Mouse (Mus musculus): Measurements from ENCODE around the gene Acbd4.
A peak's percentile ranks its signal among the peaks of the same experiment; 100 is the strongest.

The Acbd4 gene

DNA sequence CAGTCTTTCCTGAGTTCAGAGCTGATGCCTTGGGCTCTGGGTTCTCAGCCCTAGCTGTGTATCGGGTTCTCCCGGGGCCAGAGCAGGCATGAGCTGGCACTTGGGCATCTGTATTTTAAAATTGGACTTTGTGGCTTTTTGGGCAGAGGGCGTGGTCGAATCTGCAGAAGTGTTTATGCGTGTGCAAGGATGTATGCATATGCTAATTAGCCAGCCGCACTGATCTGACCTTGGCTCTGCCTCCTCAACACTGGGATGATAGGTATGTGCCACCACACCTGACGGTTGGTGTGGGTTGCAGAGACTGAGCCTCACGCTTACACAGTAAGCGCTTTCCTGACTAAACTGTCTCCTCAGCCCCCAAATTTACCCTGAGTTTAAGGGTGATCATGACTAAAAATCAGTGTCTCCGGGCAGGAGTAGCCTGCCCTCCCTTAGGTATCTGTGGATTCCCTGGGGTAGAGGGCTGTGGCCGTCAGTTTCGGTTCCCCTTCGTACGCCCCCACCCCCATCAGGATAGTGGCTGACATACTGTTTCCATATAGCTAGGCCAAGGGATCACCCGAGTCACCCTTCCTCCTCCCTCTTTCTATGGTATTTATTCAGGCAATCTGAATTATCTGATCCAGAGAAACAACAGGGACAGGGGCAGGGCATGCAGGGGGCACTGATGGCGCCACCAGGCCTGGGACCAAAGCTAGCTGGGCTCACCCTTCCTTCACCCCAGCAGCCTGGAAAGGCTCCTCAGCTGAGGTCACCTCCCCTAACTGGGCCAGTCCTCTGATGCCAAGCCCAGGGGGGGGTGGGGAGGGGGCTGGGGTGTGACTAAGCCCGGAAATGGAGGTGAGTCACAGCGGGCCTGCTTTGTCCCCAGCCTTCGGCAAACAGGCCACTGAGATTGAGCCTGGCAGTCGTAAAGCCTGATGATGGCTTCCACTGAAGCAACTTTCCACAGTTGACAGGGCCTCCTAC lies 7.3 kb upstream of the Acbd4 start:
- DNase-seq = no peak

DNA sequence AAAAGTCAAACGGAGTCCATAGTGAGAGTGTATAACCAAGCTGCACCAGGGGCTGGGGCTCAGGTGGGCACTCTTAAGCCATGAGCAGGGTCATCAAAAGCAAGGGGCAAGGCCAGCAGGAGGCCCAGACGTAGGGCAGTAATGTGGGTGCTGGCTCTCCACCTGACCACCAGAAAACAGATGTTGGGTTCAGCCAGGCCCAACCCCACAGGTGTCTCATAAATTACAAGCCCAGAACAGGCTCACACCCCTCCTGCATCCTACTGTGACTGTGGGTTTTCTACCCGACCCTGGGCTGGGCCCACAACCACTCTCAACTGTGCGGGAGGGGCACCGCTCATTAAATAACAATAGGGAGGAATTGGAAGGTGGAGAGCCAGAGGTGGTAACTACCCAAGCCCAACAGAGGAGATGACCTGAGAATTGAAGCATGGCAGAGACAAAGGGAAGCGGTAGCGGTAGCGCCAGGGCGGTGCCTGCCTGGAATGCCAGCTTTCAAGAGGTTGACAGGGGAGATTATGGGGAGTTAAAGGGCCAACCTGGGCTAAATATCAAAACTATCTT lies 6.3 kb upstream of the Acbd4 start:
- DNase-seq = no peak

DNA sequence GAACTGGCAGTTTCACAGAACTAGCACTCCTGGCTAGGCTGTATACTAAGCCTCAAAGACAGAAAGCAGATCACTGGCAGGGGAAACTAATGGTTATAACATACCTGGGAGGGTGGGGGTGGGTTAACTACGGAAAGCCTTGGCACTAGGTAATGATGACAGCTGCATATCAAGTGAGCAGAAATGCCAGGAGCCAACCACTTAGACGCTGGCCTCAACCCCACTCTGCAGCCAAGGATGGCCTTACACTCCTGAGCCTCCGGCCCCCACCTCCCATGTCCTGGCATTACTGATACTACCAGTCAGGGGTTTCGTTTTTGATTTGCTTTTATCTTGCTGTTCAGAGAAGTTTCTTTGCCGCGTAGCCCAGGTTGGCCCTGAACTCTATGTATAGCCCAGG lies 5.7 kb upstream of the Acbd4 start:
- no peak for DNase-seq

DNA sequence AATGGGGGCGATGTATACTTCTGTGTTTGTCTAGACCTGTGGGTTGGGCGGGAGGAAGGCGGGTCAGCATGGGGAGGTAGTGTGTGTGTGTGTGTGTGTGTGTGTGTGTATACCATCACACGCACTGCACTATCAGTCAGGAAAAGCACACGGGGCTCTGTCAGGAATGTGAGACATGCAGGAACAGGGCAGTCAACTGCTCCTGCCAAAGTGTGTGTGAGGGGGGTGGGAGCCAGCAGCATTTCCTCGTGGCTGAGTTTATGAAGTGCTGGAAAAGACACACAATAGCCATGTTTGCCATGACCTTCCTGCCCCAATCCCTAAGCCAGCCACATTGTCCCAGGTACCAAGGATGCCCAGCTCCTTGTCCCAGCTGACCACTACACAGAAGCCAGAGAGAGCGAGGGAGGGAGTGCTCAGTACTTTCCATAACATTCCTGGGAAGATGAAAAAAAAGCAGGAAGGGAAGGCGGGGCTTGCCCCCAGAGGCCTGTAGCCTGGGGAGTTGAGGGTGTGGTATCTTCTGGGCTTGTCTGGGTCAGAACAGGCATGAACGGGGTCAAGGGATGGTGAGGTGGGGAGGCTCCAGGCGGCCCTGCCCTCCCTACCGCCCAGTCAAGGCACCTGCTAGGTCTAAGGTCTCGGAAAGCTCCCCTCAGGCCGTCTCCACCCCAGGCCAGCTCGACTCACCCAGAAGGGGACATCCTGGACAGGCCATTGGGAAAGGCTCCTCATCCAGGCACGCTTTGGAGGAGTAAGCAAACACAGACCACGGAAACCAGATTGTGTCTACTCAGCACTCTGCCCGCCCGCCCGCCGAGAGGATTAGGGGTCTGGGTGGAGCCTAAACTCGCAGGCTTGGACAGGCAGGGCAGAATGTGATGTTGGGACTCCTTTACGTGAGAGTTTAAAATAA lies 4.2 kb upstream of the Acbd4 start:
- DNase-seq = no peak

DNA sequence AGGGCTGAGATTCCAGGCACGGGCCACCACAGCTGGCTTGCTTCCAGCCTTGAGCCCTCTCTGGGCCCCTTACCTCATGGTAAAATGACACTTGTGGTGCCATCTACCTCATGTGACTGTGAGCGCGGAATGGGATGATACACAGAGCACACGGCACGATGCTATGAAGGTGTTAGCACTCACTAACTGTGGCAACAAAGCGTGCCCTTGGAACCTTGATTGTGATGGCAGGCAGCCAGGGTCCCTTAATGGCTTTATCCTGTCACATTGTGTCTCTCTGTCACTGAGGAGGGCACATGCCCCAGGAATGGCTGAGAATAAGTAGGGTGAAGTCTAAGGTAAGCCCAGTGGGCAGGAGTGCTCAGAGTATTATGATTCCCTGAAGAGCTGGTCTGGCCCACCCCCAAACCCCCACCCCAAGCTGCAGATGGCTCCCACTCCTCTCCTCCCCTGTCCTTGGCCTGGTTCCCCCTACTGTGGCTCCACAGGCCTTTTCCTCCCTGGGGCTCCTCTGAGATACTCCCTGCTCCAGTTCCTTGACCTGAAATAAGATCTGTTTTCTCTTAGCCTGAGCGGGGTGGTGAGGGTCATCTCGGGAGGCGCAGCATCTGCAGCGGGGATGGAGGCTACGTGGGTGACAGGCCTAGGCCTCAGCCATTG lies 2.8 kb upstream of the Acbd4 start:
- no peak for DNase-seq

DNA sequence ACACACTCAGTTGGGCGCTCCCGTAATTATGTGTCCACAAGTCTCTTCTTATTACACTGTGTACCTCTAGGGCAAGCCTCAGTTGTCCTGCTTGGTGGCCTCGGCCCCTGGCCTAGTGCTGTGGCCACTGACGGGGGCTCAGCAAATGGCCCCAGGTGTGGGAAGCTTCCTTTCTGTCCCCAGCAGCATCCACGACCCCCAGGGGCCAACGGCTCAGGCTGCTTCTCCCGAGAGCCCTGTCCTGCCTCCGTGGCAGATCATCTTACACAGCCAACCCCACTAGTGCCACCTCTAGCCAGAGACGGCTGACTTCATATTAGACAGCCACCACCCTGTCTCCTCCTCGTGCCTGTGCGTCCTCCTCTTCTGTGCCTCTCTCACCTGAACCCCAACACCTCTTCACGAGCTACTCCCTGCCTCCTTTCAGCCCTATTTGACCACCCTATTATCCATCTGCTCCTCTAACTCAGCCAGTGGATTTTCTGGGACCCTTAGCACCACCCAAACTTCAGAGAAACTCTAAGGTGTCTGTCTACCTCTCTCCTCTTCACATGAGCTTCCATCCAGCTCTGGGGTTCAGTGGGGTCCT lies 2.0 kb upstream of the Acbd4 start:
- no peak for DNase-seq

DNA sequence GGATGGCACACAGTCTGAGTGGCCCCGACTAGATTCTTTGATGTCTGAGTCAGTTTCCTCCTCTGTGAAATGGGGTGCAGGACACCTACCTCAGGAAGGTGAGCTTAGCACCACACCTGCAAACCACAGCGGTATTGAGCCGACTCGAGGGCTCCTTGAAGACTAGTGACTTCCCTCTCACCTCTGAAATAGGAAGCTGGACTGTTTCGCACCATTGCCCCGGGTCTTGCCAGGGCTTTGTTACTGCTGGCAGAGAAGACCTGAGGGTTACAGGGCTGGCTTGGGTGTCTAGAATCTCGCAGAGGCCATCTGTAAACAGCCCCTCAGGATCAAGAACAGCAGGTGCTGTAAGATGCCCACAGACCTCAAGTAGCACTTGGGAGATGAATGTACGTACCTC lies 1.1 kb upstream of the Acbd4 start:
- DNase-seq = no peak

DNA sequence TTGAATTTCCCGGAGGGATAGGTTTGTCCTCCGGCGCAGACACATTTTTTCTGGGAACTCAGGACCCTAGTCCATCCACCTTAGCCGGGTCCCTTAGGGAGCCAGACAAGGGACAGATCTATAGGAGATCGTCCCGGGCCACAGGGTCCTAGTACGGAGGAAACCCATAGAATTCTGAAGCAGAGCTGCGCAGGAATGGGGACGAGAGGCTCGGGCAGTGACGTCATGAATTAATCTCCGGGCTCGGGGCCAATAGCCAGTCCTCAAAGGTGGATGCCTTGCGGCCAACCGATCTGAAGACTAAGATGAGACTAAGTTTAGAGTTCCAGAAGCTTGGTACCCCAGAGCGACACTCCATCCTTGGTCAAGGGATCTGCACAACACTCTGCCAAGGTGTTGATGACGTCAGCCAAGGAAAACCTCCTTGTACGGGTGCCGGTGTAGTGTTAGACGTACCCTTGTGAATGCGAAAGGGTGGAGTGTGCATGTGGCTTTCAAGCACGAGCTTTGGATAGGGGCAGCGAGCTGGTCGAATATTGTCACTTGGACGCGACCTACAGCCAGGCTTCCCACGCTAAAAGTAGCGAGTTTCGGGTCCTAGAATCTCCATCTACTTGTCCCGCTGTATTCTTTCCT lies 502 bp downstream of the Acbd4 start:
- peak; percentile 77 for DNase-seq

DNA sequence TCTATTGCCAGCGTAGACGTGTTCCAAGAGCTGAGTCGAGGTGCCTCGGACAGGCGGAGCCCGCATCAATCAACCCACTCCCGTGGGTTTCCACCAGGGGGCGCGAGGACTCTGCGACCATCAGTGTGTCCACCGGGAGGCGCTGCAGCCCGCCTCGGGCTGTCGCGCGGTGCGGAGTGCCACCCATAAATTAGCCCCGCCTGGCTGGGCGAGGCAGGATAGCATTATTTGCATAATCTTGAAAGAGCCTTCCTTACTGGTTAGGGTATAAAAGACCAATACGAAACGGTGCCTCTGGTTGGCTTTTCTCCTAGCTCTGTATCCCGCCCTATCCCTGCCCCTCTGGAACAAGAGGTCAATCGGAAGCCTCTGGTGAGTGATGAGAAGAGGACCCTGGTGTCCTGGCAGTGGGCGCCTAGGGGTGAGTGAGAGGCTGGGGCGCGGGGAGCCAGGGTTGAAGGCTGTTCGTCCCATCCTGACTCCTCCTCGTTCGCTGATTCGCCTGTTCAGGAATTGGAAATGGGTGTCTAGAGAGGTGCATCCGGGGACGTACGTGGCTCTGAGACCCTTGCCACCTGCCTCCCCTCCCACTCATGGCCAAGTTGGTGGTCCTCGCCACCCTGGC lies 1.4 kb downstream of the Acbd4 start:
- peak; percentile 98 for DNase-seq

DNA sequence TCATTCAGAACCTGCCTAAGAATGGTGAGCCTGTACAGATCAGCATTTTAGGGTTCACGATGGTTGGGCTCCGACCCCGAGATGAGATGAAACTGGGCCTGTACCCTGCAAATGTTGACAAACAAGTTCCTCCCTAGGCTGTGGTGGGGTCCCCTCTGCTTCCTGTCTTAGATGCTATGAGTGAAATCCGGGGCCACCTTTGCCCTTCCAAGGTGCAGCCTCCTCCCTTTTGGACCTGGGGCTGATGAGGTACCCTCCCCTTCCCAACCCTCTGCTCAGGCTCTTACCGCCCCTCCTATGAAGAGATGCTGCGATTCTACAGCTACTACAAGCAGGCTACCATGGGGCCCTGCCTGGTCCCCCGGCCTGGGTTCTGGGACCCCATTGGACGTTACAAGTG lies 2.1 kb downstream of the Acbd4 start:
- DNase-seq = no peak

DNA sequence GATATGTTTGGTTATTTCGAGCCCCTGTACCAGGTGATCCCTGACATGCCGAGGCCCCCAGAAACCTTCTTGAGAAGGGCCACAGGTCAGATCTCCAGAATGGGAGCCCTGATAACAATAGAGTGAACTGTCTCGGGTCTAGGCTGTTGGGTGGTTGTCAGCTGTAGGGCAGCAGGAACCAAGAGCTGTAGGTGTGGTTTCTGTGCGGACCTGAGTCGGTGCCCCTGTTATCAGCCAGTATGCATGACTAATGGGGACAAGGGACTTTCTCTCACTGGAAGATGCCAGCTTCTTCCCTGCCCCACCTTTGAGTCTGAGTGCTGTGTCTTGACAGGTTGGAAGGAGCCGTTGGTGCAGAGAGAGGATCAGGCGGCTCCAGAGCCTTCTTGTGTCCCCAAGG lies 3.0 kb downstream of the Acbd4 start:
- no peak for DNase-seq

DNA sequence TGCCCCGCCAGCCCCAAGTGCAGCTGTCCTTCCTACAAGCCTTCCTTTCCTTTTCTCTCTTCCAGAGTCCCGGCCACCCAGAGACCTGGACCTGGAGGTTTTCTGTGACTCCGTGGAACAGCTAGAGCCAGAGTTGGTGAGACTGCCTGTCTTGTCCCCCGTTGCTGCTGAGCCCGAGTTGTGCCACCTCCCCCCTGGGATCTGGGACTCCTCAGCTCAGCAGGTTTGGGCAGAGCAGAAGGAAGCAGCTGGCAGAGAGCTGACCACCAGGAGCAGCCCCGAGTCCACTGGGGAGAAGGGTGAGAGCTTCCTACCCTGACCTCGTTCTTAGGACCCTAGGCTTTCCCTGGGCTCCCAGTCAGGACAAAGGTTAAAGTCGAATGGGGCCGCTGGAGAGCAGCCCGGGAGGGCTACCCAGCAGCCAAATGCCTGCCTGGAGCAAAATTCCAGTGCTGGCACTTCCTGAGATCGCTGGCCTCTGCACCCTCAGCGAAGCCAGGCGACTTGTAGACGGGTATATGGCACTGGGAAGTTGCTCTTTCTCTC lies 3.8 kb downstream of the Acbd4 start:
- DNase-seq = peak; percentile 24

DNA sequence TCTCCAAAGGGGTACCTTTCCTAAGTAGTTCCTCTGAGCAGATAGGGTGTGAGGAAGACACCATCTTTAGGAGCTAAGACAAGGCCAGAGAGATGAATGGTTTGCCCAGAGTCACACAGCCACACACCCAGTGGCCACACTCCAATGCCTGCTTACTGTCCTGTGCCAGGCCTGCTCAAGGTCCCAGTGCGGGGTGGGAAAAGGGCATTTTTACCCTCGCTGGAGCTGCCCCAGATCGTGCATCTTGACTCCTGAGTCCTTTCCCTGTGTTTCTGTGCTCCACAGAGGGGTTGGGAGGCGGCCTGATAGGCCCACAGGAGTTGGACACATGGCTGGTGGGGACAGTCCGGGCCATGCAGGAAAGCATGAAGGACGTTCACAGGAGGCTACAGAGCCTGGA lies 4.3 kb downstream of the Acbd4 start:
- no peak for DNase-seq

DNA sequence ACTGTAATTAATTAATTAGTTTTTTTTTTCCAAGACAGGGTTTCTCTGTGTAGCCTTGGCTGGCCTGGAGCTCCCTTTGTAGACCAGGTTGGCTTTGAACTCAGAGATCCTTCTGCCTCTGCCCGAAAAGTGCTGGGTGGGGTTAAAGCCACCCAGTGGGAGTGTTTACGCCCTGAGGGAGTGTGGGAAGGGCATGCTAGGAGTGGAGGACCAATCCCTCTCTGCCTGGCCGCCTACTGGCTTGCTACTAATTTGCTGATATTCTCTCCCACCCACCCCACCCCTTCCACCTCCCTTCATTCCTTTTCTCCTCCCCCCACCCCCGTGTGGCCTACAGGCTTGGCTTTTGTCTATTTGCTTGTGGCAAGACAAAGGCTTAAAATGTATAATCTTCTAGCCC lies 4.9 kb downstream of the Acbd4 start:
- peak; percentile 11 for DNase-seq

DNA sequence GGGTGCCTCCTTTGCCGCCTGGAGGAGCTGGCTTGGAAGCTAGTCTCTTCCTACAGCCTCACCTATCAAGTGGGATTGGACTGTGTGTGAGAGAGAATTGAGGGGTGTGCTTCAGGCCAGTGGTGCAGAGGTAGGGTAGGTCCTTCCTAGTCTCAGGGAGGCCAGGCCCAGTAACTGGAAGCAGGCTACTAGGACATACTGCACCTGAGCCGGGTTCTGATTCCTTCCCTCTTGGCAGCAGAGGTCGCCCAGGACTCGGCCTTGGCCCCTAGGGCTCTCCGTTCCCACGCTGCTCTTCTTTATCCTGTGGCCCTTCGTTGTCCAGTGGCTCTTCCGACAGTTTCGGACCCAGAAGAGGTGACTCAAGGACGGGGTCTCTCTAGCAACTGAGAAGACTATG lies 9.8 kb downstream of the Acbd4 start:
- DNase-seq = no peak

DNA sequence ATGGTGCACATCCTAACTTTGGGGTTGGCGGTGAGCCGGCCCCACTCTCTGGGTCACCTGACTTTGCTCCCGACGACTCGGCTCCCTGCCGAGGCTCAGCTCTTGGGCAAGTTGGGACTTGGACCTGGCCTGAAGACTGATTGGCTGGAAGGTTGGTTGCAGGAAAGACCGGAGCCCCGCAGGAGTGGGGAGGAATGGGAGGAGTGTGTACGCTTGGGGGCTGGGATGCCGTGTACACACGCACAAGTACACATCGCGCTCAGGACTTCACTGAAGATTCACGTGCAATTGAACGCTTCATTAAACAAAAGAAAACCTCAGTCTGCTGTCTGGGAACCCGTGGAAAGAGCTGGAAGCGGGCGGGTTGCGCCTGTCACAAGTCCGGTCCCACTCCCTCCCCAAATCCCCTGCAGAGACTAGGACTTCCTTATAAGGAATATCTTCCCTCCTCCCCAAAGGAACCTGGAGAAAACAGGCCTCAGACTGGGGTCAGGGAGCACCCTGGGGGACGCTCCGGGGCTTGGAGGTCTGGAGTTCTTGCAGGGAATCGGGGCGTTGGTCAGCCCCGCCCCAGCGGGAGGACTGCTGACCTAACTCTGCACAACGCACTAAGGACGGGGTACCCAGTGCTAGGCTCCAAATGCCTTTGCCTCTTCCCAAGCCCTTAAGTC lies 10.5 kb downstream of the Acbd4 start:
- DNase-seq = no peak

DNA sequence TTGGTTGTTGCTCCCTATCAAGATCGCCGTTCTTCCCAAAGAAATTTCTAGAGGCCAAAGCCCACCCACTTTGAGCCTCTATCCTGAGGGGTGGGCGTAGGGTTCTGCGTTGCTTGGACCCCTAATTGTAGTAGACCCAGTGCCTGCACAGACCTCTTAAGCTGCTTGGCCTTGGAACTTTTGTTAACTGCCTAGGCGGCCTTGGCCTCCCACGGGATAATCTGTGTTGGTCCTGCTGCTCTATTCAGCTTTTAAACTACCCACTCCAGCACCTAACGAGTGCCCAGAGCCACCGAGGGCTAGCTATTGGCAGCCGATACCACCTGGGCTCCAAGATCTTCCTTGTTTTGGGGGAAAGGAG lies 11.1 kb downstream of the Acbd4 start:
- no peak for DNase-seq

DNA sequence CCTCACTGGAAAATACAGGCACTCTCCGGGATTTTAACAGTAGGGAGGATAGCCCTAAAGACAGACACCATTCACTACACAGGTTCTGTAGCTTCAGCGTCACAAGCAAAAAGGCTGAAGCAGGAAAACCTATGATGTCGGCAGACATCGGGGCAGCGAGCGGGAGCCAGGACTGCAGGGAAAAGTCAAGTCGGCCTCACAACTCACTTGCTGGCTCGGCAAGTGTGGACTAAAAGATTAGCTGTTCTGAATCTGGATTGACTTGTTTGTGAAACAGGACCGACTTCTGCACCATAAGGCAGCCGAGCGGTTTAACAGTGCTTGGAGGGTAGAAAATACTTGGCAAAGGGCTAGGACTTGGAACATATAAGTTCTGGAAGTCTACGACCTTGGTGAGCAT lies 11.5 kb downstream of the Acbd4 start:
- no peak for DNase-seq

DNA sequence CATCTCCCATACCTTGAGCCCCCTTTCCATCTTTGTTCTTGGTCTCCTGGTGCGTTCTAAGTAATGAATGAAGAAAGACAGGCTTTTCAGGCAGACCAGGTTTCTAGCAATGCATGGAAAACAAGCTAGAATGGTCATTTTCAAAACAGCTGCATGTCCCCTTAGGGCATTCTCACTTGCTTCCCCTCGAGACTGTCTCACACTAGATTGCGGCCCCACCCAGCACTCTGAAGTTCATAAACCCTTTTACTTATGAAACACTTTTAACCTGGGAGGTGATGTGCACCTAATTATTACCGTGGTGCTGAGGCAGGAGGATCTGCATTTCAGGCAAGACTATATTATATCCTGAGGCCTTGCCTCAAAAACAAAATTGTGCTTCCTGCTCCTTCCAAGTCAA lies 12.3 kb downstream of the Acbd4 start:
- DNase-seq = no peak

DNA sequence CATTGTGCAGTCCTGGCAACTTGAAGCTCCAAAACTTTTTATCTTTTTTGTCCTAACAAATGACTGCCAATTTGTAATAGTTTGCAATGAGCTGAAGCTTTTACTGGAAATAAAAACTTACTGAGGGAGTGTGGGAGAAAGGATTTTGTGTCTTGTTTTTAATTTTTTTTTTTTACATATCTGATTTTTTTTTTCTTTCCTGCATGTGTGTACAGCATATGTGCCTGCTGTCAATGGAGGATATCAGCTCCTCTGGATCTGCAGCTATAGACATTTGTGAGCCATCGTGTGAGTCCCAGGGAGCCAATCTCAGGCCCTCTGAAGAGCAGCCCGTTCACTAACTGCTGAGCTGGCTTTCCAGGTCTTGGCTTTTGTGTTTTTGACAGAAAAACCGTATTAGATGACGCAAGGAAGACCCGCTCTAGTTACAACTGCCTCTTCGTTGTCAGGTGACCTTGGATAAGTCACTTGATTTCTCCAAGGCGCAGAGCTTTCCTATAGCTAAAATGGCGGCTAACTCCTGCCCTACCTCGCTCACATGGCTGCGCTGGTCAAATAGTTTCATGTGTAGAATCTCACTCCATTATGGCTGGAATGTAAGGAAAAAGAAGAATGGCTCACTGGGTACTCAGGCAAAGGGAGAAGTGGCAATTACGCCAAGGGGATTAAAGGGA lies 12.9 kb downstream of the Acbd4 start:
- no peak for DNase-seq

All from cerebellum, adult 11 months (tissue).